Mouse (Mus musculus): ENCODE measurements around the gene Sfxn5. TPM values are rescaled to one million over a fixed set of nuclear protein-coding genes. Genes with fewer than 3 reads are reported as not detected.

The Sfxn5 gene
- total and polyA plus RNA-seq, 3 experiments = 9.0 to 36.3 (median 26.1) TPM

DNA sequence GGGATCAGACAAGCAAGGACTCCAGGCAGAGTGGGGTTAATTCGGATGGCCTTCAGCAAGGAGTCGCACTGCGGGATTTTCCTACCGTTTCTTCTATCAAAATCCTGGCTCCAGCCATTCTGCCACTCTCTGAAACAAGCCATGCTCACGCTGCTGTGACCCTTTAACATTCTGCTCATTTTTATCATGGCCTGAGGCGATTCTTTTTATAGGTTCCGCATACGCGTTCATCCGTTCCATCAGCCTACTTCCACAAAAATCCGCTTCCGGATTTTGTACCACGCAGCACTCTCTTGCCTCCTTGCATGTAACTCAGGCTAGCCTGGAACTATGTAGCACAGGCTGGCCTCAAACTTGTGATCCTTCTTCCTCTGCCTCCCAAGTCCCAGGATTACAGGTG is 510 bp upstream of the Sfxn5 start:
- DNase-seq = no peak

DNA sequence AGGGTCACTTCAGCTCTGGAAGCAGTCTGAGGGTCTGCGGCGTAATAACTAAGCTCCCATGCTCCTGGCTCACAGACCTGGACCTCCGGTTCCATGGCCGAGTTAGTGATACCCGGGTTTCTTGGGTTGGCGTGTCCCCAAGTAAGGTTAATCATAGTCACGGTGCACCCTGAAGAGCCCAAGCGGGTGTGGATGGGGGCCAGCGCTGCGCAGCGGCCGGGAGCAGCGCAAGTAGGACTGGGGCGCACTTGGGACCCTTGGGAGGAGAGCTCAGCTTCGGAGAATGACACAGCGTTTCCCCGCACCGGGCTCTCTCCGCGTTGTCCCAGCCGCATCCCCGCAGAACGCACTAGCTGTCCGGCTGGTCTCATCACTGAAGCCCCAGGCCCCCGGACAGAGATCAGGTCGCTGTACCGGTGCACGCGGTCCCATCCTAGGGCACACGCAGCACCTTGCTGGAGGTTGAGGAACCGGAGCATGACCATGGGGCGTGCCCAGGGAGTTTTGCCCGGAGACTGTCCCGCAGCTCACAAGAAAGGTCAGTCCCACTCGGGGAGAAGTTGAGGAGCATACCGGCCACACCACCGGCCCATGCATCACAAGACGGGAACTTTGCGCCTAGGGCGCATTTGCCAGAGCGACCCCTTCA is 747 bp downstream of the Sfxn5 start:
- DNase-seq = peak; percentile 64

GRCm38 (mm10) chr6:85331736-85332135 is 1.5 kb downstream of the Sfxn5 start:
- no peak for DNase-seq

- DNase-seq = no peak
These were observed 1.9 kb downstream of the Sfxn5 start for GRCm38 (mm10) chr6:85331221-85331735.

GRCm38 (mm10) chr6:85329666-85330185 is 3.5 kb downstream of the Sfxn5 start:
- no peak for DNase-seq

GRCm38 (mm10) chr6:85326564-85326963 is 6.7 kb downstream of the Sfxn5 start:
- no peak for DNase-seq

- peak; percentile 45 for DNase-seq
These were observed 8.1 kb downstream of the Sfxn5 start for GRCm38 (mm10) chr6:85325109-85325508.

DNA sequence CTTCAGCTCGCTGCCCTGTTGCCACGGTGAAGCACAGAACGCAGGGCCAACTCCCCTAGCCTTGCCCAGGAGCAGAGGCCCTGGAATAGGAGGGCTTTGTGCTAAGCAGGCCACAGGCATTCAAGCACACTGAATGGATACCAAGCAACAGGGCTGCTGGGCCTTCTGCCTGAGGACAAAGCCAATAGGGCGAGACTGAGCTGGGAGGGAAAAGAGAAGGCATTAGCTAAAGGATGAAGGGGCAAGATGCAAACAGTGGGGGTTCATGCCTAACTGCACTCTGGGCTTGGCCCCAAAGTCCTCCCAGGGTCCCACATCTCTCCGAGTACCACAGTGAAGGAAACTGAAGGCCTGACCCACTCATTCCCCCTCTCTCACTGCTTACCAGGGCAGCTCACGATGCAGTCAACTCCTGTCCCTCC is 12.8 kb downstream of the Sfxn5 start:
- DNase-seq = no peak

GRCm38 (mm10) chr6:85316211-85316610 is 17.0 kb downstream of the Sfxn5 start:
- DNase-seq = no peak

GRCm38 (mm10) chr6:85314064-85314798 is 19.0 kb downstream of the Sfxn5 start:
- DNase-seq = no peak

DNA sequence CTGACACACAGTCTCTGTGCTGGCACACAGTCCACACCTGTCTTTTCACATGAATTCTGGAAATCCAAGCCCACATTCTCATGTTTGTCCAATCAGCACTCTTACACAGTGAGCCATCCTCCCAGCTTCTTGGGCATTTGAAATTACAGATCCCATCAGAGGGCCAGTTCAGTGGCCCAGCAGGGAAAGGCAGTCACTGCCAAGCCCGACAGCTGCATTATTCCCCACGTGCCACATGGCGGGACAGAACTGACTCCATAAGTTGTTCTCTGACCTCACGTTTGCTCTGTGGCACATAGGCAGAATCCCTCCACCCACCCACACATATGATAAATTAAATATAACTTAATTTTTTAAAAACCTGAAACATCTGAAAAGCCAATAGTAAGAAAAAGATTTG is 25.3 kb downstream of the Sfxn5 start:
- DNase-seq = no peak

DNA sequence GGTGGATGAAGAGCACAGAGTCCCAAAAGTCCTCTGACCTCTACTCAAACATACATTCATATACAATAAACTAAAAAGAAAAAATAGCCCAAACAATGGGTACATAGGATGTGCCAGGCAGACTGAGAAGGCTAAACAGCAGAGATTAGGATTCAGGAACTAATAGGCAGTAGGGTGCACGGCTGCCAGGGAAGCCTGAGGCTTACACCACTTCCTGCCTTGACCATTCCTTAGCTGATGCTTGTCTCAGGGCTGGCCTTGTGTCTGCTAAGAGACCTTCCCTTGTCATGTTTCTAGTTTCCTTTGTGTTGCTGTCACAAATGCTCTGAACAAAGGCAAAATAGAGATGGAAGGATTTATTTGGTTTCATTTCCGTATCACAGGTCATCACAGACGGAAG is 26.8 kb downstream of the Sfxn5 start:
- DNase-seq = no peak

- DNase-seq = no peak
These were observed 27.4 kb downstream of the Sfxn5 start for GRCm38 (mm10) chr6:85305826-85306225.

GRCm38 (mm10) chr6:85304966-85305365 is 28.3 kb downstream of the Sfxn5 start:
- DNase-seq = no peak

DNA sequence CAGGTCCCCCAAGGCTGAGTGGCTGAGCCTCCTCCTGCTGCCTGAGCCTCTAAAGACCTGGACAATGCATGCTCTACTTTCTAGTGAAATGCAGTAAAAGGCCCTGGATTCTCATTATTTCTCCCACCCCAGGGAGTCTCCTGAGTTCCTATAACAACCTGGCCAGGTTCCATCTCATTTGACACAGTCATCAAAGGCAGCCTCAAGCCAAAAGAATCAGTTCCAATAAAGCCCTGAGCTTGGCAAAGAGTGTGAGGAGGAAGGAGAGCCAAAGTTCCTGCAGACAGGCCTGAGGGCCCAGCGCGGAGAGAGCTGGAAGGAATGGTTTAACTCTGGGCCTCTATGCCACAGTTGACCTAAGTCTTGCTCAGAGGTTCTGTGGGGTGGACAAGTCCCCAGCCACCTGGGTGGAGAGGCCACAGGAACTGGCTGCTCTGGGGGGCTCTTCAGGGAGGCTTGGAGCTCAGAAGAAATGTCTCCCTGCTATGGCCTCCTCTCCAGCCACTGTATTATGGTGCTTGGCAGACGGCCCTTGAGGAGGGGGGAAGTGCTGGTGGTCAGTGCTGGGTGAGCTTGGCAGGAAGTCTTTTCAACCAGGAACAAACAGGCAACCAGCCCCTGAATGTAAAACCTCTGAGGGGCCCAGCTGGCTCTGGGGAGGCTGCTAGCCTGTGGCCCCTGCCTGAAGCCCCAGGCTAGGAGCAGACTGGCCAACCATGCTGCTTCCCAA is 30.7 kb downstream of the Sfxn5 start:
- peak; percentile 37 for DNase-seq

- peak; percentile 70 for DNase-seq
These were observed 37.6 kb downstream of the Sfxn5 start for GRCm38 (mm10) chr6:85295384-85296167.

GRCm38 (mm10) chr6:85294004-85294379 is 39.2 kb downstream of the Sfxn5 start:
- no peak for DNase-seq

DNA sequence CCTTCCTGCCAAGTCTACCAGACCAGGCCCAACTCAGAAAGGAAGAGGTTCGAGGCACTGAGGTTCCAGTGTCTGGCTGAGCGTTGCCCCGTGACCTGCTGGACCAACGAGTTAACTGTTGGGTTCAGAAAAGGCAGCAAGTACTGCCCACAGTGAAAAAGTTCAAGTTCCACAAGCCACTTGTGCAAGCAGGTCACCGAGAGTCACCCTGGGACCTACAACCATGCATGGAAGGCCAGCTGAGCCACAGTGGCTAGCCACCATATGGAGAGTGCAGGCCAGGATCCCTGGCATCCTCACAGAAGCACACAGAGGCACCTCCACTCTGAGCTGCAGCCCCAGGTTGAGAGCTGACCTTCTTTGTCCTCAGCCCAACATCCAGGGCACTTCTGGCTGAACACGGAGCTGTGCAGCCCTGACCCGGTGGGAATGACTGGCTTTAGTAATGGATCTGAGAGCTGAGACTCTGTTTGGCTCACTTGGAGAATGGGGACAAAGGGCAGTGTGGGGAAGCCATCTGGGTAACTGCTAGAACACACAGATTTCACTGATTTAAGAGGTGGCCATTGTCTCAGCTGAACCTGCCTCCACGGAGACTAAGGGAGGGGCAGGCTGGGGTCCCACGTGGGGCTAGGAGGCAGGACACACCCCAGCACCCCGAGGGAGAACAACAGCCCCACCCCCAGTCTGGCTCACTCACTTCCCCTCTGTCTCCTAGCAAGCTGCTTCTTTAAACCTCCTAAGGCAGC is 39.8 kb downstream of the Sfxn5 start:
- DNase-seq = peak; percentile 29

GRCm38 (mm10) chr6:85290869-85291824 is 42.1 kb downstream of the Sfxn5 start:
- DNase-seq = no peak

All from adrenal gland, adult 2 months (tissue).